Mouse (Mus musculus) C2C12 (cell line): ENCODE results near the gene Gpatch2.

Experiments used
- CEBPB ChIP-seq: IDR thresholded peaks from one replicate; pipeline ENCODE4 v1.6.1; 2011; ENCODE audit warnings: low read depth, mild to moderate bottlenecking, control low read depth, moderate library complexity
- CTCF ChIP-seq: IDR thresholded peaks from one replicate; pipeline ENCODE4 v1.5.1; 2011; ENCODE audit not compliant: control insufficient read depth, insufficient read depth, insufficient read length
- FOSL1 ChIP-seq: IDR thresholded peaks from one replicate; pipeline ENCODE4 v1.8.0; 2011; ENCODE audit warnings: mild to moderate bottlenecking, low read length; ENCODE audit not compliant: poor library complexity, insufficient read depth, severe bottlenecking
- MAX ChIP-seq: IDR thresholded peaks from one replicate; pipeline ENCODE4 v1.6.1; 2011; ENCODE audit warnings: mild to moderate bottlenecking, control low read depth
- MYOD1 ChIP-seq: IDR thresholded peaks from one replicate; pipeline ENCODE4 v1.6.1; 2011; ENCODE audit warnings: low read depth; ENCODE audit not compliant: control insufficient read depth, insufficient read length
- MYOG ChIP-seq: IDR thresholded peaks from one replicate; pipeline ENCODE4 v1.6.1; 2011; ENCODE audit not compliant: control insufficient read depth, insufficient read length; ENCODE audit errors: extremely low read depth
- USF1 ChIP-seq: IDR thresholded peaks from one replicate; pipeline ENCODE4 v1.6.1; 2011; ENCODE audit warnings: low read depth, mild to moderate bottlenecking, control low read depth, moderate library complexity

GRCm38 (mm10) chr1:187178546-187178945 is 36.8 kb upstream of the Gpatch2 start:
- TF ChIP-seq CTCF (no peak), USF1 (no peak), FOSL1 (no peak), MAX (no peak), MYOG (no peak), MYOD1 (no peak), CEBPB (no peak)
